Mouse (Mus musculus): ENCODE results near the gene Zdhhc19. TPM values are rescaled to one million over a fixed set of nuclear protein-coding genes. Genes with fewer than 3 reads are reported as not detected.

Gene Zdhhc19
- total and polyA plus RNA-seq, 3 experiments = not detected

DNA sequence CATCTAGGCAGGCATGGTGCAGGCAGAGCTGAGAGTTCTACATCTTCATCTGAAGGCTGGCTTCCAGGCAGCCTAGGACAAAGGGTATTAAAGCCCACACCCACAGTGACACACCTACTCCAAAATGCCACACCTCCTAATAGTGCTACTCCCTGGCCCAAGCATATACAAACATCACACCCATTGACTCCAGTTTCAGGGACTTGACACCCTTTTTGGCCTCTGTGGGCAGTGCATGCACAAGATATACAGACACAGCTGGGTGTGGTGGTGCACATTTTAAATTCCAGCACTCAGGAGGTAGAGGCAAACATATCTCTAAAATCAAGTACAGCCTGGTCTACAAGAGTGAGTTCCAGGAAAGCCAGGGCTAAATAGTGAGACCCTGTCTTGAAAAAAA, 40.0 kb upstream of the Zdhhc19 start:
- H3K4me3 ChIP-seq = no peak overlapping the region

DNA sequence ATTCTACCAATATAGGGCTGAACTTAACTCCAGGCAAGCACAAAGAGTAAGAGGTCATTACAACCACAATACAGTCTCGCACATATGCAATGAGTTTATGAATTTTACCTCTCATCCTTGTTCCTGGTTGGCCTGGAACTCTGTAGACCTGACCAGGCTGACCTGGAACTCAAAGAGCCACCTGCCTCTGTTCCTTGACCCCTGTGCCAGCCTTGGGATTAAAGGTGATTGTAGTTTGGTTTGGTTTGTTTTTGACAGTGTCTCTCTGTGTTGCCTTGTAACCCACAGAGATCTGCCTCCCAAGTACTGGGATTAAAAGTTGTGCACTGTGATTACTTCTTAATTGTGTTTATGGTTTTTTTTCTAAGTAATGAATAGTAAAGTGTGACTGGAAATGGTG, 39.3 kb upstream of the Zdhhc19 start:
- Histone ChIP-seq H3K4me1 (ENCODE audit: control insufficient read depth, insufficient read depth, low read length) (peaks cover 1% of the 10 kb centered on the region; the same call in 1 of the 2 replicates), H3K27ac (no peak overlapping the region), H3K9ac (ENCODE audit: low read depth, low read length) (no peak overlapping the region), H3K4me3 (no peak overlapping the region), H3K36me3 (ENCODE audit: control insufficient read depth, insufficient read depth, low read length) (peaks cover 3% of the 10 kb centered on the region; the same call in 1 of the 2 replicates), H3K79me2 (replicated peaks; ENCODE audit: control insufficient read depth, insufficient read depth, low read length) (peaks cover 3% of the 10 kb centered on the region; the same call in 1 of the 2 replicates), H3K27me3 (ENCODE audit: control insufficient read depth, insufficient read depth, low read length) (no peaks in the 10 kb centered on the region)
- intact Hi-C loops (cut with DNase I) = no loop called here
- no peak for TF ChIP-seq POLR2A (IDR thresholded peaks at IDR 0.05; ENCODE audit: insufficient read depth, low read depth, low read length)
- TF ChIP-seq CTCF (IDR thresholded peaks at IDR 0.05) = no peak
- TF ChIP-seq EP300 (IDR thresholded peaks at IDR 0.05; ENCODE audit: insufficient read depth, low read depth, low read length) = no peak
- DNase-seq = no peak
- 100% methylated on average over 1 of the region's 1 CpGs for WGBS

More for the DNA sequence above, 40.0 kb upstream of the Zdhhc19 start:
- no peak for DNase-seq
- H3K9ac ChIP-seq (ENCODE audit: low read depth, low read length) = no peak overlapping the region
- no peak overlapping the region for H3K27ac ChIP-seq
- peaks cover 3% of the 10 kb centered on the region; the same call in 1 of the 2 replicates for H3K36me3 ChIP-seq (ENCODE audit: control insufficient read depth, insufficient read depth, low read length)
- H3K79me2 ChIP-seq (replicated peaks; ENCODE audit: control insufficient read depth, insufficient read depth, low read length) = peaks cover 3% of the 10 kb centered on the region; the same call in 1 of the 2 replicates
- peaks cover 2% of the 10 kb centered on the region for H3K4me1 ChIP-seq (ENCODE audit: control insufficient read depth, insufficient read depth, low read length)
- no peaks in the 10 kb centered on the region for H3K27me3 ChIP-seq (ENCODE audit: control insufficient read depth, insufficient read depth, low read length)
- intact Hi-C loops (cut with DNase I) = no loop called here
- no peak for TF ChIP-seq POLR2A (IDR thresholded peaks at IDR 0.05; ENCODE audit: insufficient read depth, low read depth, low read length)
- no peak for TF ChIP-seq EP300 (IDR thresholded peaks at IDR 0.05; ENCODE audit: insufficient read depth, low read depth, low read length)
- no peak for TF ChIP-seq CTCF (IDR thresholded peaks at IDR 0.05)

DNA sequence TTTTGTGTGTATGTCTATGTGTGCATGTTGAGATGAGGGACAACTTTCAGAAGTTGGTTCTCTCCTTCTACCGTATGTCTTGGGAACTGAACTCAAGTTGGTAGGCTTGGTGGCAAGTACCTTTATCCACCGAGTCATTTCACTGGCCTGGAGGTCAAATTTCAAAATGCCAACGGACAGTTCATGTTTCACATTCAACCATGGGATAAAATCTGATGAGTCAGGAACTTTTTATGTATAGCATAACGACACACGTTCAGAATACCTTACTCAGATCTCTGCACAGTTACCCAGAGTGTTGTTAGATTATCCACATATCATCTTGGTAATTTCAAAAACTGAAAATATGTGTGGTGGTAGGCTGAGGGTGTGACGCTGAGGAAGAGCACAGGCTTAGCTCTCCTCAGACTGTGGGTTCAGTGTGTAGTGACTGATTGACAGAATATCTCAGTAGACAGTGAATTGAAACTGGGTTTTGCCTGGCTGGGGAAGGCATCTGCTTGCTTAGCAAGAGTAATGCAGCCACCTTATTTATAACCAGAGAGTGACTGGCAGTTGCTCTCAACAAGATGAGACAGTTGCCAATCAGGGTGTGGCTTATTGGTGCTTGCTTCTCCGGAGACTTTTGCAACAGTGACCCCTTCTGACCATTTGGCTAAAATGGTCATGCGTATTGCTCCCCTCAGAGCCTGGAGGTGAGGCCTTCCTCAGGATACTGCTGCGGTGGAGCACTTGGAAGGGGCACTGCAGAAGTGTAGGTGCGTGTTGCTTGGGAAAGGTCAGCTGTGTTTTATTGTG, 38.3 kb upstream of the Zdhhc19 start:
- Histone ChIP-seq H3K27me3 (ENCODE audit: control insufficient read depth, insufficient read depth, low read length) (no peaks in the 10 kb centered on the region), H3K27ac (peak overlapping the region; percentile 59), H3K4me1 (ENCODE audit: control insufficient read depth, insufficient read depth, low read length) (peaks cover 2% of the 10 kb centered on the region), H3K9ac (ENCODE audit: low read depth, low read length) (no peak overlapping the region; the same call in 1 of the 2 replicates), H3K4me3 (no peak overlapping the region), H3K79me2 (replicated peaks; ENCODE audit: control insufficient read depth, insufficient read depth, low read length) (peaks cover 3% of the 10 kb centered on the region; the same call in 1 of the 2 replicates), H3K36me3 (ENCODE audit: control insufficient read depth, insufficient read depth, low read length) (peaks cover 3% of the 10 kb centered on the region; the same call in 1 of the 2 replicates)
- peak; percentile 49 to 66 for DNase-seq
- WGBS = 50% methylated on average over 10 of the region's 10 CpGs
- intact Hi-C loops (cut with DNase I) = loop anchor here (2.0 kb wide), 1 partner anchor 87 kb away; no protein-coding TSS in a partner anchor
- TF ChIP-seq CTCF (IDR thresholded peaks at IDR 0.05) (peak; percentile 79), EP300 (IDR thresholded peaks at IDR 0.05; ENCODE audit: insufficient read depth, low read depth, low read length) (peak; percentile 85), POLR2A (IDR thresholded peaks at IDR 0.05; ENCODE audit: insufficient read depth, low read depth, low read length) (no peak)

DNA sequence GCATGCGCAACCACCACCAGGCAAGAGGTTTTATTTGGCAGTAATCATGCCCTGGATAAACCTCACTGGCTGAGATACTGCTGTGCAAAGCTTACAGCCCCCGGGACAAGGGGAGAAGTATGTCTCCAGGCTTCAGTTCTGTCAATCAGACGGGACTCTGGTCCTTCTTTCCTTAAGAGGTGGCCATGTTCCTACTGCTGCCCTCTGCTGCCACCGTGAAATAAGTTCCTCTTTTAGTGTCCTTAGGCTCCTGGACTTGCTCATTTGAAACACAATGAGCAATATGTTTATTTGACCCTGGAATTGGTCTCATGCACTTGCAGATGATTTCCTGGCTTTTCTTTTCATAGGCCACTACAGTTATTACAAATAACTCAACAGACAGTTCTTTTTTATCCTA, 35.5 kb upstream of the Zdhhc19 start:
- H3K9ac ChIP-seq (ENCODE audit: low read depth, low read length) = no peak overlapping the region
- H3K79me2 ChIP-seq (replicated peaks; ENCODE audit: control insufficient read depth, insufficient read depth, low read length) = no peaks in the 10 kb centered on the region
- WGBS = 53% methylated on average over 4 of the region's 4 CpGs
- H3K27me3 ChIP-seq (ENCODE audit: control insufficient read depth, insufficient read depth, low read length) = no peaks in the 10 kb centered on the region
- TF ChIP-seq CTCF (IDR thresholded peaks at IDR 0.05) (peak; percentile 14; the same call in 1 of the 2 replicates), EP300 (IDR thresholded peaks at IDR 0.05; ENCODE audit: insufficient read depth, low read depth, low read length) (no peak), POLR2A (IDR thresholded peaks at IDR 0.05; ENCODE audit: insufficient read depth, low read depth, low read length) (no peak)
- H3K4me1 ChIP-seq (ENCODE audit: control insufficient read depth, insufficient read depth, low read length) = peaks cover 3% of the 10 kb centered on the region
- peaks cover 12% of the 10 kb centered on the region for H3K36me3 ChIP-seq (ENCODE audit: control insufficient read depth, insufficient read depth, low read length)
- DNase-seq = no peak
- H3K4me3 ChIP-seq = no peak overlapping the region
- intact Hi-C loops (cut with DNase I) = loop anchor here (5.0 kb wide), 1 partner anchor 183 kb away; the partner anchor contains the start of gene Rnf168
- H3K27ac ChIP-seq = no peak overlapping the region

DNA sequence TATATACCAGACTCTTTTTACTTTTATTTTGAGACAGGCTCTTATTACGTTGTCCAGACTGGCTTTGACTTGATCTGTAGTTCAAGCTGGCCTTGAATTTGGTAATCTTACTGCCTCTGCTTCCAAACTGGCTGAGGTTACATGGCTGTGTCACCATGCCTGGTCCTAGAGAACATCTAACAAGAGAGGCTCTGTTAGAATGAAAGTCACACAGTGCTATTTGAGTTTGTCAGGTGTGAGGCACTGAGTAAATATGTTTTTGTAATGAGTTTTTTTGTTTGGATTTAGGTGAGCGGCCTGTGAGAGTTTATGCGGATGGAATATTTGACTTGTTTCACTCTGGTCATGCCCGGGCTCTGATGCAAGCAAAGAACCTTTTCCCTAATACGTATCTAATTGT, 34.4 kb upstream of the Zdhhc19 start:
- intact Hi-C loops (cut with DNase I) = loop anchor here (5.0 kb wide), 1 partner anchor 184 kb away; the partner anchor contains the start of gene Rnf168
- H3K9ac ChIP-seq (ENCODE audit: low read depth, low read length) = no peak overlapping the region
- H3K4me1 ChIP-seq (ENCODE audit: control insufficient read depth, insufficient read depth, low read length) = peaks cover 3% of the 10 kb centered on the region
- peaks cover 10% of the 10 kb centered on the region for H3K36me3 ChIP-seq (ENCODE audit: control insufficient read depth, insufficient read depth, low read length)
- TF ChIP-seq POLR2A (IDR thresholded peaks at IDR 0.05; ENCODE audit: insufficient read depth, low read depth, low read length) (no peak), EP300 (IDR thresholded peaks at IDR 0.05; ENCODE audit: insufficient read depth, low read depth, low read length) (no peak), CTCF (IDR thresholded peaks at IDR 0.05) (no peak)
- H3K27me3 ChIP-seq (ENCODE audit: control insufficient read depth, insufficient read depth, low read length) = no peaks in the 10 kb centered on the region
- WGBS = 93% methylated on average over 5 of the region's 5 CpGs
- no peak for DNase-seq
- H3K27ac ChIP-seq = no peak overlapping the region
- H3K79me2 ChIP-seq (replicated peaks; ENCODE audit: control insufficient read depth, insufficient read depth, low read length) = no peaks in the 10 kb centered on the region
- no peak overlapping the region for H3K4me3 ChIP-seq

DNA sequence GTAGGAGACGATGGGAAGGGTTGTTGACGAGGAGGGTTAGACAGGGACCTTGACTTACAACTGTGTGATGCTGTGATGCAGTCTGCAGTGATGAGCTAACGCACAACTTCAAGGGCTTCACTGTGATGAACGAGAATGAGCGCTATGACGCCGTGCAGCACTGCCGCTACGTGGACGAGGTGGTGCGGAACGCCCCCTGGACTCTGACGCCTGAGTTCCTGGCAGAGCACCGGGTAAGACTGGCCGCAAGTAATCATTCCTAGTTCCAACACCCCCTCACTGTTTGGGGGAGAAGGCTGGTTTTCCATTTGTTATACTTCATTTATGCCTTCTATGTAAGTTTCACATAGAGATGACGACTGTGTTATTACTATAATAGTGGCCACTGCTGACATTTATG, 33.1 kb upstream of the Zdhhc19 start:
- DNase-seq = no peak
- 77% methylated on average over 16 of the region's 16 CpGs for WGBS
- H3K79me2 ChIP-seq (replicated peaks; ENCODE audit: control insufficient read depth, insufficient read depth, low read length) = no peaks in the 10 kb centered on the region
- TF ChIP-seq EP300 (IDR thresholded peaks at IDR 0.05; ENCODE audit: insufficient read depth, low read depth, low read length) = no peak
- H3K27me3 ChIP-seq (ENCODE audit: control insufficient read depth, insufficient read depth, low read length) = no peaks in the 10 kb centered on the region
- peak overlapping the region; percentile 42 for H3K27ac ChIP-seq
- peaks cover 9% of the 10 kb centered on the region for H3K36me3 ChIP-seq (ENCODE audit: control insufficient read depth, insufficient read depth, low read length)
- peaks cover 2% of the 10 kb centered on the region; the same call in 1 of the 2 replicates for H3K4me1 ChIP-seq (ENCODE audit: control insufficient read depth, insufficient read depth, low read length)
- no peak overlapping the region for H3K9ac ChIP-seq (ENCODE audit: low read depth, low read length)
- no peak overlapping the region for H3K4me3 ChIP-seq
- intact Hi-C loops (cut with DNase I) = loop anchor here (5.0 kb wide), 1 partner anchor 186 kb away; the partner anchor contains the start of gene Rnf168
